Mouse (Mus musculus) adrenal gland, postnatal 10 days (tissue): ENCODE data around the gene Cmtm2b. TPM values are rescaled to one million over a fixed set of nuclear protein-coding genes. Genes with fewer than 3 reads are reported as not detected.

ENCODE experiments used
- total RNA-seq, 2 experiments: library from RNA; stranded (reverse); gene quantifications; 2 replicates each; pipeline ENCODE4 v1.2.3; 2021

The Cmtm2b gene
- total RNA-seq, 2 experiments from 2014 or later = not detected

Other genes with a start within 250 kb of the Cmtm2b start
- gene Cdh5, start 220.6 kb upstream of the Cmtm2b start, total RNA-seq = 100 to 1,000 TPM; 161 to 189 TPM
- gene Bean1, start 151.8 kb upstream of the Cmtm2b start, total RNA-seq = 1 to 10 TPM; 4.5 to 5.7 TPM
- gene Tk2, start 73.7 kb upstream of the Cmtm2b start, total RNA-seq = 10 to 100 TPM; 43.2 to 44.6 TPM
- gene Cklf, start 71.4 kb upstream of the Cmtm2b start, total RNA-seq = 10 to 100 TPM; 45.5 to 67.3 TPM
- gene Cmtm2a, start 29.0 kb upstream of the Cmtm2b start, total RNA-seq = not detected
- gene Gm45711, start 12.1 kb upstream of the Cmtm2b start, total RNA-seq = not detected
- under 1 TPM in 1 of 2 experiments, not detected in 1; 0.12 TPM for gene Cmtm1, start 12.1 kb upstream of the Cmtm2b start, total RNA-seq
- gene Gm11020, start 663 bp upstream of the Cmtm2b start, total RNA-seq = not detected
- gene Cmtm3, start 17.2 kb downstream of the Cmtm2b start, total RNA-seq = 10 to 100 TPM; 64.5 to 68.2 TPM
- 10 to 100 TPM; 35.4 to 37.8 TPM for gene Cmtm4, start 73.6 kb downstream of the Cmtm2b start, total RNA-seq
- 100 to 1,000 TPM; 108 to 128 TPM for gene Dync1li2, start 120.8 kb downstream of the Cmtm2b start, total RNA-seq
- gene Terb1, start 187.7 kb downstream of the Cmtm2b start, total RNA-seq = under 1 TPM; 0.09 to 0.12 TPM
- 10 to 100 TPM; 30.4 to 35.0 TPM for gene Nae1, start 212.4 kb downstream of the Cmtm2b start, total RNA-seq
- gene Car7, start 212.5 kb downstream of the Cmtm2b start, total RNA-seq = 1 to 10 TPM; 3.0 to 3.2 TPM